Mouse (Mus musculus): ENCODE data around the gene Gtpbp3.
A peak's percentile ranks its signal among the peaks of the same experiment; 100 is the strongest.

Gtpbp3 gene

GRCm38 (mm10) chr8:71497881-71498501 lies 10.1 kb downstream of the Gtpbp3 start:
- peak in 1 of 2 experiments; percentile 41 for DNase-seq

- DNase-seq = peak in 1 of 2 experiments; percentile 32
These were observed 11.2 kb downstream of the Gtpbp3 start for GRCm38 (mm10) chr8:71498816-71499690.

GRCm38 (mm10) chr8:71504349-71504748 lies 16.4 kb downstream of the Gtpbp3 start:
- no peak for DNase-seq

- DNase-seq = no peak
These were observed 17.4 kb downstream of the Gtpbp3 start for GRCm38 (mm10) chr8:71505326-71505725.

GRCm38 (mm10) chr8:71505979-71506378 lies 18.1 kb downstream of the Gtpbp3 start:
- DNase-seq = peak; percentile 72 to 82

GRCm38 (mm10) chr8:71507589-71508104 lies 19.7 kb downstream of the Gtpbp3 start:
- peak; percentile 80 to 89 for DNase-seq

GRCm38 (mm10) chr8:71509316-71509715 lies 21.4 kb downstream of the Gtpbp3 start:
- no peak for DNase-seq

GRCm38 (mm10) chr8:71511644-71512043 lies 23.7 kb downstream of the Gtpbp3 start, which contains the start of gene Plvap:
Gene Plvap, minus strand, starts transcription at chr8:71511752.
- no peak for DNase-seq

GRCm38 (mm10) chr8:71513018-71513754 lies 25.3 kb downstream of the Gtpbp3 start:
- DNase-seq = no peak

GRCm38 (mm10) chr8:71515043-71515442 lies 27.1 kb downstream of the Gtpbp3 start:
- DNase-seq = no peak

GRCm38 (mm10) chr8:71516786-71517185 lies 28.9 kb downstream of the Gtpbp3 start:
- DNase-seq = no peak

GRCm38 (mm10) chr8:71519037-71519825 lies 31.3 kb downstream of the Gtpbp3 start:
- DNase-seq = peak; percentile 50 to 74

- DNase-seq = peak; percentile 92 to 96
These were observed 33.7 kb downstream of the Gtpbp3 start for GRCm38 (mm10) chr8:71521634-71522033.

- no peak for DNase-seq
These were observed 37.5 kb downstream of the Gtpbp3 start, which contains the start of gene Ccdc194 for GRCm38 (mm10) chr8:71525226-71526050. Gene Ccdc194, minus strand, starts transcription at chr8:71525711.

GRCm38 (mm10) chr8:71526272-71526671 lies 38.4 kb downstream of the Gtpbp3 start:
- DNase-seq = no peak

GRCm38 (mm10) chr8:71527162-71527870 lies 39.4 kb downstream of the Gtpbp3 start:
- no peak for DNase-seq

- no peak for DNase-seq
These were observed 40.6 kb downstream of the Gtpbp3 start for GRCm38 (mm10) chr8:71528362-71529073.

- DNase-seq = peak; percentile 65 to 80
These were observed 43.0 kb downstream of the Gtpbp3 start for GRCm38 (mm10) chr8:71530735-71531467.

GRCm38 (mm10) chr8:71534263-71534810 lies 46.4 kb downstream of the Gtpbp3 start:
- no peak for DNase-seq

All from cerebellum, postnatal 25 days (tissue).